Mouse (Mus musculus) layer of hippocampus, adult 9-10 months (tissue): ENCODE measurements around the gene Chpf.

ENCODE experiments used
- DNase-seq: peaks from one replicate; pipeline ENCODE4 v3.0.0; 2022; ENCODE audit warnings: low spot score

Gene Chpf

GRCm38 (mm10) chr1:75498897-75499296 lies 19.8 kb upstream of the Chpf start:
- no peak for DNase-seq

- DNase-seq: no peak
Observed at GRCm38 (mm10) chr1:75494878-75495548, 15.9 kb upstream of the Chpf start.

GRCm38 (mm10) chr1:75492579-75493170 lies 13.6 kb upstream of the Chpf start:
- no peak for DNase-seq

- DNase-seq: no peak
Observed at GRCm38 (mm10) chr1:75490785-75491551, 11.9 kb upstream of the Chpf start.

- DNase-seq: no peak
Observed at GRCm38 (mm10) chr1:75487405-75488161, 8.5 kb upstream of the Chpf start.

GRCm38 (mm10) chr1:75487040-75487404 lies 7.9 kb upstream of the Chpf start:
- no peak for DNase-seq

GRCm38 (mm10) chr1:75486561-75486960 lies 7.5 kb upstream of the Chpf start:
- DNase-seq: no peak

GRCm38 (mm10) chr1:75480735-75481134 lies 1.6 kb upstream of the Chpf start:
- DNase-seq: no peak

- no peak for DNase-seq
Observed at GRCm38 (mm10) chr1:75480036-75480435, 929 bp upstream of the Chpf start.

GRCm38 (mm10) chr1:75479635-75479989 lies 505 bp upstream of the Chpf start:
- no peak for DNase-seq

GRCm38 (mm10) chr1:75478497-75478896 lies 610 bp downstream of the Chpf start:
- no peak for DNase-seq

GRCm38 (mm10) chr1:75477966-75478290 lies 1.2 kb downstream of the Chpf start:
- DNase-seq: no peak

- DNase-seq: no peak
Observed at GRCm38 (mm10) chr1:75477264-75477965, 1.7 kb downstream of the Chpf start.

GRCm38 (mm10) chr1:75476441-75476840 lies 2.7 kb downstream of the Chpf start:
- DNase-seq: no peak

GRCm38 (mm10) chr1:75469287-75469825 lies 9.8 kb downstream of the Chpf start:
- DNase-seq: no peak

- DNase-seq: peak; percentile 77
Observed at GRCm38 (mm10) chr1:75467215-75467927, 11.7 kb downstream of the Chpf start.

GRCm38 (mm10) chr1:75463652-75464204 lies 15.4 kb downstream of the Chpf start:
- no peak for DNase-seq

GRCm38 (mm10) chr1:75462636-75463035 lies 16.5 kb downstream of the Chpf start:
- no peak for DNase-seq

GRCm38 (mm10) chr1:75460297-75460696 lies 18.8 kb downstream of the Chpf start:
- no peak for DNase-seq

GRCm38 (mm10) chr1:75458789-75459684 lies 20.1 kb downstream of the Chpf start:
- DNase-seq: no peak
